Mouse (Mus musculus): Measurements from ENCODE around the gene Fzd7. TPM values are rescaled to one million over a fixed set of nuclear protein-coding genes. Genes with fewer than 3 reads are reported as not detected.
A peak's percentile ranks its signal among the peaks of the same experiment; 100 is the strongest.

Fzd7 gene
- polyA plus RNA-seq, 1 experiment from 2014 or later, result 4.0 TPM

DNA sequence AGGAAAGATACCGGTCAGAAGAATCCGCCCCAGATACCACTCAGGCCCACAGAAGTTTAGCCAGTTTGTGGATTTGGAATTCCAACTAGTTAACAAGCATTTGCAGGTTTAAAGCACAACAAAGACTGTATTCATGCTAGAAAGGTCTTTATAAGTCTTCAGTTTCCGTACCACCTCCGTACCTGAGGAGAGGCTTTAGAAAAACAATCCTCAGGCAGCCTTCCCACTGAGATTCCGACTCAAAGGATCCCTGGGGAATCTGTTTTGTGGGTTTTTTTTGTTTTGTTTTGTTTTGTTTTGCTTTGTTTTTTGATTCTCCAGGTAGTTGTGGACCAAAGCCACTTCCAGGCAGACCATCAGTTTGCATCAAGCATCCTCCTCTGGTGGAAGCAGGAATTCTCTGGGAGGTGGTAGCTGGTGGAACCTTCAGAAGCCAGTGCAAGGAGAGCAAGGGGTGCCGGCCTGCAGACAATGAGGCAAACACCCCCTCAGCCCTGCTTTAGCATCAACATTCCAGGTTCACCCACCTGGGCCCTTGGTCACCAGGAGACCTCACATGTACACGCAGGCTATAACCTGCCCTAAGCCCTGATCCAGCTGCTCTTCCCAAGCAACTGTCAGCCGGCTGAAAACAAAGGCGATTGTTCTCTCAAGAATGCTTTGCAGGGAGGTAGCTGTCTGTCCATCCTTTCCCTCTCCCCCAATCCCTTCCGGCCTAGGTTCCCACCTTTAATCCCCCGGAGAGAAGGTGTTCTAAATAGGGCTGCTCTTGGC is 33.5 kb upstream of the Fzd7 start:
- no peaks in the 10 kb centered on the region for H3K36me3 ChIP-seq
- no peak overlapping the region for H3K27ac ChIP-seq
- H3K4me2 ChIP-seq (replicated peaks), result no peak overlapping the region; the same call in 1 of the 2 replicates
- 23% methylated on average over 11 of the region's 11 CpGs for WGBS
- H3K4me1 ChIP-seq (replicated peaks), result peaks cover 16% of the 10 kb centered on the region
- peaks cover 12% of the 10 kb centered on the region; the same call in 1 of the 2 replicates for H3K27me3 ChIP-seq
- H3K4me3 ChIP-seq (replicated peaks), result no peak overlapping the region
- ATAC-seq, result no peak
- H3K9ac ChIP-seq (replicated peaks), result no peak overlapping the region; the same call in 1 of the 2 replicates
- H3K9me3 ChIP-seq, result no peaks in the 10 kb centered on the region

GRCm38 (mm10) chr1:59449423-59449822 is 32.8 kb upstream of the Fzd7 start:
- Histone ChIP-seq H3K36me3 (no peaks in the 10 kb centered on the region), H3K4me1 (replicated peaks) (peaks cover 16% of the 10 kb centered on the region), H3K4me2 (replicated peaks) (no peak overlapping the region; the same call in 1 of the 2 replicates), H3K27me3 (peaks cover 12% of the 10 kb centered on the region; the same call in 1 of the 2 replicates), H3K9me3 (no peaks in the 10 kb centered on the region), H3K9ac (replicated peaks) (no peak overlapping the region), H3K4me3 (replicated peaks) (no peak overlapping the region), H3K27ac (no peak overlapping the region)
- no peak for ATAC-seq
- 14% methylated on average over 11 of the region's 11 CpGs for WGBS

DNA sequence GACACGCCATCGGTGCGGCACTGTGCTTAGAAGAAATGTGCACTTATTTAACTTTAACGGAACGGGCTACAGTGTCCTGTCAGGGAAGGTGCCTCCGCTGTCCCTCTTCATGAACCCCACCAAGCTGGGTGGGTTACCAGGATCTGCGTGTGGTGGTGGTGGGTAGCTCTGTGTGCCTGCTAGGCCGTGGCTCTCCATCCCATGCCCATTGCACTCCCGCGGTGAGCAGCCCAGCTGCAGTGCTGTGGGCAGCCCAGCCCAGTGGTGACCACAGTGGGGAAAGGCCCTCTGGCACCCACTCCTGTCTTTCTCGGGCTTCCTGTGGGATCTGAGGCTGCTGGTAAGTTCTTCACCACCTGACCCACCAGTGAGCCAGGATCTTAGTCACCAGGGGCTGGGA is 31.3 kb upstream of the Fzd7 start:
- H3K4me2 ChIP-seq (replicated peaks), result no peak overlapping the region
- H3K9ac ChIP-seq (replicated peaks), result no peak overlapping the region
- H3K4me3 ChIP-seq (replicated peaks), result no peak overlapping the region
- peaks cover 16% of the 10 kb centered on the region for H3K4me1 ChIP-seq (replicated peaks)
- H3K27ac ChIP-seq, result no peak overlapping the region
- H3K36me3 ChIP-seq, result no peaks in the 10 kb centered on the region
- ATAC-seq, result 0 out of 2 replicates have a peak, but pooled peaks have one; percentile 43
- peaks cover 12% of the 10 kb centered on the region; the same call in 1 of the 2 replicates for H3K27me3 ChIP-seq
- WGBS, result 74% methylated on average over 11 of the region's 11 CpGs
- H3K9me3 ChIP-seq, result no peaks in the 10 kb centered on the region

GRCm38 (mm10) chr1:59451584-59451983 is 30.6 kb upstream of the Fzd7 start:
- 6% methylated on average over 9 of the region's 9 CpGs for WGBS
- Histone ChIP-seq H3K4me2 (replicated peaks) (no peak overlapping the region), H3K9me3 (no peaks in the 10 kb centered on the region), H3K36me3 (no peaks in the 10 kb centered on the region), H3K27ac (no peak overlapping the region), H3K9ac (replicated peaks) (no peak overlapping the region), H3K4me3 (replicated peaks) (no peak overlapping the region), H3K27me3 (peaks cover 12% of the 10 kb centered on the region; the same call in 1 of the 2 replicates), H3K4me1 (replicated peaks) (peaks cover 16% of the 10 kb centered on the region)
- ATAC-seq, result no peak

GRCm38 (mm10) chr1:59456825-59457224 is 25.4 kb upstream of the Fzd7 start:
- H3K4me3 ChIP-seq (replicated peaks), result no peak overlapping the region
- no peaks in the 10 kb centered on the region for H3K36me3 ChIP-seq
- no peak for ATAC-seq
- no peak overlapping the region for H3K4me2 ChIP-seq (replicated peaks)
- 21% methylated on average over 3 of the region's 3 CpGs for WGBS
- no peaks in the 10 kb centered on the region for H3K27me3 ChIP-seq
- H3K9me3 ChIP-seq, result no peaks in the 10 kb centered on the region
- peaks cover 8% of the 10 kb centered on the region for H3K4me1 ChIP-seq (replicated peaks)
- H3K9ac ChIP-seq (replicated peaks), result no peak overlapping the region
- H3K27ac ChIP-seq, result no peak overlapping the region

DNA sequence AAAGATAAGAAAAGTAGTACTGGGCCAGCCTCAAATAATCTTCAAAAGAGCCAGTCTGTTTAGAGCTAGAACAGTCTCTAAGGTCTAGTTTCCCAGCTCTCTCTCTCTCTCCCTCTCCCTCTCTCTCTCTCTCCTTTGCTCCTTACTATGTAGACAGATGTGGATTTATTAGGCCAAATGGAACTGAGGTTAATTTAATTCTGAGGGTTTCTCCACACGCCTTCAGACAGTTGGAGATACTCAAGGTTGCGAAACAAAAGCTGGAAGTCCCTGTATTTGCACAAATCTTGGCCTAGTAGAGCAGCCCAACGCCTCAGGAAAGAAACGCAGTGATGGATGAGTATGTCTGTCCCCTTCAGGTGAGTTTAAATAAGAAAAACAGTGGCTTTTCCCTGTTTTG is 24.4 kb upstream of the Fzd7 start:
- ATAC-seq, result no peak
- H3K4me2 ChIP-seq (replicated peaks), result no peak overlapping the region
- no peak overlapping the region for H3K4me3 ChIP-seq (replicated peaks)
- H3K4me1 ChIP-seq (replicated peaks), result peaks cover 12% of the 10 kb centered on the region
- H3K27me3 ChIP-seq, result no peaks in the 10 kb centered on the region
- H3K9ac ChIP-seq (replicated peaks), result no peak overlapping the region
- H3K27ac ChIP-seq, result no peak overlapping the region
- no peaks in the 10 kb centered on the region for H3K36me3 ChIP-seq
- WGBS, result 92% methylated on average over 4 of the region's 4 CpGs
- H3K9me3 ChIP-seq, result no peaks in the 10 kb centered on the region

- Histone ChIP-seq H3K4me1 (replicated peaks) (peaks cover 12% of the 10 kb centered on the region), H3K36me3 (no peaks in the 10 kb centered on the region), H3K9ac (replicated peaks) (no peak overlapping the region), H3K4me3 (replicated peaks) (no peak overlapping the region), H3K9me3 (no peaks in the 10 kb centered on the region), H3K4me2 (replicated peaks) (no peak overlapping the region), H3K27ac (no peak overlapping the region), H3K27me3 (no peaks in the 10 kb centered on the region)
- no peak for ATAC-seq
- WGBS, result 20% methylated on average over 8 of the region's 8 CpGs
These were observed 23.3 kb upstream of the Fzd7 start for GRCm38 (mm10) chr1:59458886-59459285.

DNA sequence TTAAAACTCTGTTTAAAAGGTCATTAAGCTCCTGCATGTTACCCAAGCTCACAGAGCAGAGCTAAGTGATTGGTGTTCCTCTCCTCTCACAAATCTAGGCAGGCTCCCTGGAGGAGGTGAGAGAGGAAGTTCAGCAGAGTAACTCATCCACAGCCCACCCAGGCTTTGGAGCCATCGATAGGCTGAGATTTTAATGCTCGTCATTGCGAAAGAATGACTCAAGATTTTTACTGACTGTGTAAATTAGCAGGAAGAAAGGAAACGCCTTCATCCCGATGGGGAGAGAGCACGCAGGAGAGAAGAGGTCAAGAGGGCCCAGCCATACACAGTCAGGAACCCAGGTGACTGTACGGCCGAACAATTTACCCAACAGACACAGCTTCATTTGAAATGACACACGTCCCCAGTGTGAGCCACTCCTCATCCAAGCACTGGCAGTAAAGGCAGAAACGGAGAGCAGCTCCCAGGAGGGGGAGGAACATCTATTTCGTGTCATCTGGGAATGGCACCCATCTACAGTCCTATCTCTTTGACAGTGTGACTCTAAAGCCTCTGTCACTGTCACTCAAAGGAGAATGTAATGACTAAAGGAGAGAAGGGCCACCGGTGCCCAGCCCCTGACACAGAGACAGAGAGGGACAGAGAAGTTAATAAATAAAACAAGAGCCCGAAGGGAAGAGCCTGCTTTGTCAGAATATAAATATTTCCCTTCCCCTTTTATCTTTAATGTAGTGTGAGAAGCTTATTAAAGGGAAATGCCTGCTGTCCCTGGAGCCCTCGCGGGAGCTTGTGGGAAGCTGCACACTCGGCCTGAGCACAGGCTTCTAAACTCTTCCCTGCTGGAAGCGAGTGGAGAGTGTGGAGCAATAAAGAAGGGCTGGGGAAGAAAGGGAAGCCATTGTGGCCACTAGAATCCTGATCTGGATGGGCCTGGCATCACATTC is 17.3 kb upstream of the Fzd7 start:
- peak overlapping the region; percentile 83 for H3K27ac ChIP-seq
- no peak overlapping the region for H3K4me3 ChIP-seq (replicated peaks)
- ATAC-seq, result peak; percentile 79

GRCm38 (mm10) chr1:59465640-59466008 is 16.6 kb upstream of the Fzd7 start:
- ATAC-seq, result peak; percentile 22; the same call in 1 of the 2 replicates
- H3K27ac ChIP-seq, result peak overlapping the region; percentile 83
- H3K9ac ChIP-seq (replicated peaks), result 0 out of 2 replicates have a peak overlapping the region, but pooled peaks have one; percentile 23
- H3K36me3 ChIP-seq, result no peaks in the 10 kb centered on the region
- no peaks in the 10 kb centered on the region for H3K27me3 ChIP-seq
- H3K4me3 ChIP-seq (replicated peaks), result no peak overlapping the region
- no peaks in the 10 kb centered on the region for H3K9me3 ChIP-seq
- H3K4me2 ChIP-seq (replicated peaks), result no peak overlapping the region
- WGBS, result 66% methylated on average over 9 of the region's 9 CpGs
- H3K4me1 ChIP-seq (replicated peaks), result peaks cover 24% of the 10 kb centered on the region

More for the DNA sequence above, 17.3 kb upstream of the Fzd7 start:
- H3K4me1 ChIP-seq (replicated peaks), result peaks cover 23% of the 10 kb centered on the region
- H3K27me3 ChIP-seq, result no peaks in the 10 kb centered on the region
- H3K9me3 ChIP-seq, result no peaks in the 10 kb centered on the region
- 30% methylated on average over 17 of the region's 17 CpGs for WGBS
- H3K36me3 ChIP-seq, result no peaks in the 10 kb centered on the region
- H3K4me2 ChIP-seq (replicated peaks), result no peak overlapping the region
- H3K9ac ChIP-seq (replicated peaks), result 0 out of 2 replicates have a peak overlapping the region, but pooled peaks have one; percentile 23

DNA sequence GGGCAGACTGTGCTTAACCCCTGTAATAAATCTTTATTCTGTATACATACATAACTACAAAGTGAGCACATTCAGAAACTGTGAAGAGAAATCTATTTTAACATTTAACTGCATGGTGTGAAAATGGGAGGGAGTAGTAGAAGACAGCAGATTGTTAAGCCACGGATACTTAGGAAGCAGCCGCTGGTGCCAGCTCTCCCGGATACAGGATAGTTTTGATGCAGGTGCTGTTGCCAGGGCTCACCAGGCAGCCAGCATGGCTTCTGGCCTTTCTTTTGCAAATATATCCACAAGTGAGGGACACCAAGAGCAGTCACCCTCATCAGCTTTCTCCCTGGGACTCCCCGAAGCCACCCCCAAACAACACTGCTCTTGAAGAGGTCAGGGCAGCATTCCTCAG is 13.1 kb upstream of the Fzd7 start:
- H3K4me2 ChIP-seq (replicated peaks), result no peak overlapping the region
- no peak overlapping the region for H3K27ac ChIP-seq
- no peaks in the 10 kb centered on the region for H3K36me3 ChIP-seq
- WGBS, result 19% methylated on average over 4 of the region's 4 CpGs
- no peak for ATAC-seq
- H3K4me1 ChIP-seq (replicated peaks), result peaks cover 37% of the 10 kb centered on the region
- no peaks in the 10 kb centered on the region for H3K27me3 ChIP-seq
- no peaks in the 10 kb centered on the region for H3K9me3 ChIP-seq
- H3K4me3 ChIP-seq (replicated peaks), result no peak overlapping the region
- no peak overlapping the region for H3K9ac ChIP-seq (replicated peaks)

GRCm38 (mm10) chr1:59470766-59471165 is 11.5 kb upstream of the Fzd7 start:
- Histone ChIP-seq H3K4me1 (replicated peaks) (peaks cover 24% of the 10 kb centered on the region), H3K36me3 (no peaks in the 10 kb centered on the region), H3K9me3 (no peaks in the 10 kb centered on the region), H3K27me3 (0 out of 2 replicates have a peak, but pooled peaks cover 3% of the 10 kb centered on the region), H3K9ac (replicated peaks) (no peak overlapping the region), H3K27ac (no peak overlapping the region), H3K4me2 (replicated peaks) (no peak overlapping the region), H3K4me3 (replicated peaks) (no peak overlapping the region)
- WGBS, result 56% methylated on average over 4 of the region's 4 CpGs
- ATAC-seq, result no peak
